In genomic region chr1:168283841-168284565, GRCm38 (mm10) we compare ENCODE assay signal across 14 mouse cellular contexts.
DNase-seq lines count a peak whose midpoint lies in the region; ATAC-seq and TF ChIP-seq lines count a peak whose summit lies in the region.
"Had no signal": no experiment of that assay in that cellular context is flagged by ENCODE, and none has a peak within 500 bp of the region (broad histone marks: within the 10 kb centered on the region; RNA-seq: fewer than 3 reads in every experiment).

No protein-coding gene starts in this region.

- peak overlapping the region; percentile 16; the same call in 1 of the 2 replicates for H3K4me2 ChIP-seq in heart, embryonic 14.5 days (ENCODE audit: low read length)
- H3K4me2 ChIP-seq in forebrain, embryonic 13.5 days = peak overlapping the region; percentile 35
- H3K4me2 ChIP-seq in midbrain, embryonic 12.5 days (replicated peaks) = no peak overlapping the region
- H3K4me2 ChIP-seq: embryonic facial prominence, embryonic 15.5 days; liver, embryonic 11.5 days had no signal

- intact Hi-C loops in heart, postnatal 10 days (cut with DNase I) = no loop called here

- H3K27me3 ChIP-seq in heart, embryonic 14.5 days (ENCODE audit: control insufficient read depth, insufficient read depth, low read length) = no peaks in the 10 kb centered on the region
- no peaks in the 10 kb centered on the region for H3K27me3 ChIP-seq in forebrain, embryonic 13.5 days
- H3K27me3 ChIP-seq in midbrain, embryonic 12.5 days = no peaks in the 10 kb centered on the region
- H3K27me3 ChIP-seq: CH12.LX; embryonic facial prominence, embryonic 15.5 days had no signal

- no peak overlapping the region for H3K4me3 ChIP-seq in heart, embryonic 14.5 days (ENCODE audit: control insufficient read depth in 1 of 2, insufficient read depth in 1 of 2, low read depth in 1 of 2, low read length in 2 of 2)
- no peak overlapping the region for H3K4me3 ChIP-seq in forebrain, embryonic 13.5 days
- H3K4me3 ChIP-seq in midbrain, embryonic 12.5 days = no peak overlapping the region
- H3K4me3 ChIP-seq: embryonic facial prominence, embryonic 15.5 days had no signal

- TF ChIP-seq CTCF in brain, embryonic 14.5 days (IDR thresholded peaks at IDR 0.05; ENCODE audit: borderline replicate concordance, extremely low read depth, insufficient read depth, insufficient read length) = no peak

- DNase-seq in heart, postnatal 10 days = no peak
- DNase-seq in brain, embryonic 14.5 days (ENCODE audit: low read depth) = peak; percentile 84
- no peak for DNase-seq in spleen, postnatal 14 days (ENCODE audit: low spot score in 2 of 2)
- no peak for DNase-seq in kidney, postnatal 36 days
- DNase-seq in thymus, postnatal 25 days = no peak
- DNase-seq: thymus, postnatal 14 days had no signal

- no peak for TF ChIP-seq POLR2A in brain, embryonic 14.5 days (IDR thresholded peaks at IDR 0.05; ENCODE audit: borderline replicate concordance, extremely low read depth, insufficient read depth, insufficient read length, poor library complexity, severe bottlenecking)

- H3K9me3 ChIP-seq in heart, embryonic 14.5 days (ENCODE audit: control insufficient read depth, low read length) = no peaks in the 10 kb centered on the region
- H3K9me3 ChIP-seq in forebrain, embryonic 13.5 days (replicated peaks) = no peaks in the 10 kb centered on the region
- H3K9me3 ChIP-seq in midbrain, embryonic 12.5 days = no peaks in the 10 kb centered on the region
- H3K9me3 ChIP-seq: embryonic facial prominence, embryonic 15.5 days had no signal

- no peak for ATAC-seq in heart, embryonic 14.5 days (ENCODE audit: insufficient number of reproducible peaks, insufficient read depth, low FRiP score, low read depth)
- ATAC-seq in forebrain, embryonic 13.5 days = peak; percentile 25
- ATAC-seq in midbrain, embryonic 12.5 days (ENCODE audit: low FRiP score, low read depth) = no peak
- ATAC-seq: activated CD4-positive, CD25-positive, alpha-beta regulatory T cell, adult 4 months; intestine, postnatal 0 days had no signal

- peaks cover 32 to 72% of the 10 kb centered on the region in 2 experiments for H3K4me1 ChIP-seq in heart, embryonic 14.5 days (ENCODE audit: control insufficient read depth in 2 of 2, insufficient read depth in 2 of 2, low read length in 2 of 2)
- peaks cover 75% of the 10 kb centered on the region for H3K4me1 ChIP-seq in forebrain, embryonic 13.5 days
- H3K4me1 ChIP-seq in midbrain, embryonic 12.5 days = peaks cover 70% of the 10 kb centered on the region

- WGBS in heart, embryonic 14.5 days = 62% methylated on average over 15 of the region's 15 CpGs
- WGBS in forebrain, embryonic 13.5 days = 33% methylated on average over 15 of the region's 15 CpGs
- WGBS in midbrain, embryonic 12.5 days = 55% methylated on average over 15 of the region's 15 CpGs

- H3K36me3 ChIP-seq in heart, embryonic 14.5 days (ENCODE audit: control insufficient read depth, insufficient read depth, low read length) = 0 out of 2 replicates have a peak, but pooled peaks cover 4% of the 10 kb centered on the region
- H3K36me3 ChIP-seq in forebrain, embryonic 13.5 days (ENCODE audit: poor library complexity, severe bottlenecking) = no peaks in the 10 kb centered on the region
- no peaks in the 10 kb centered on the region for H3K36me3 ChIP-seq in midbrain, embryonic 12.5 days
- H3K36me3 ChIP-seq: embryonic facial prominence, embryonic 15.5 days had no signal

- H3K9ac ChIP-seq in heart, embryonic 14.5 days (ENCODE audit: low read length) = peak overlapping the region; percentile 8; the same call in 1 of the 2 replicates
- peak overlapping the region; percentile 34 for H3K9ac ChIP-seq in forebrain, embryonic 13.5 days
- no peak overlapping the region; the same call in none of the 2 replicates for H3K9ac ChIP-seq in midbrain, embryonic 12.5 days (replicated peaks)
- H3K9ac ChIP-seq: embryonic facial prominence, embryonic 15.5 days had no signal

- H3K27ac ChIP-seq in heart, embryonic 14.5 days (replicated peaks in 1 of 2; ENCODE audit: control insufficient read depth in 1 of 2, insufficient read depth in 1 of 2, low read depth in 2 of 2, low read length in 2 of 2) = peak overlapping the region; percentile 13 to 41; a peak in 2 of 4 replicates
- H3K27ac ChIP-seq in forebrain, embryonic 13.5 days = peak overlapping the region; percentile 88
- H3K27ac ChIP-seq in midbrain, embryonic 12.5 days (replicated peaks) = peak overlapping the region; percentile 66
- H3K27ac ChIP-seq: embryonic facial prominence, embryonic 15.5 days had no signal

Comparison
In these comparisons a context has a peak if more than half of its experiments do, and no peak if none do; other contexts are left out.
1. H3K27ac ChIP-seq: peak in every context shown above with its lines; median percentile 88 in forebrain, embryonic 13.5 days; 66 in midbrain, embryonic 12.5 days; 27 in heart, embryonic 14.5 days.